Mouse (Mus musculus) cerebellum, postnatal 4 days (tissue): ENCODE data around the gene Elac2.

ENCODE experiments used
- DNase-seq, 2 experiments: peaks; one replicate each; pipeline ENCODE4 v3.0.0; 2022; ENCODE audit warnings: low spot score in 2 of 2, mixed read lengths in 1 of 2

Elac2 gene

GRCm38 (mm10) chr11:64978720-64979488, at the start of gene Elac2:
Gene Elac2, plus strand, starts transcription at chr11:64979038.
- peak; percentile 94 to 98 for DNase-seq

GRCm38 (mm10) chr11:64929130-64929529, 49.7 kb upstream of the Elac2 start:
- DNase-seq = no peak

- no peak for DNase-seq
These were observed 47.6 kb upstream of the Elac2 start for GRCm38 (mm10) chr11:64931060-64931770.

- no peak for DNase-seq
These were observed 41.6 kb upstream of the Elac2 start for GRCm38 (mm10) chr11:64937226-64937625.

GRCm38 (mm10) chr11:64941193-64941592, 37.6 kb upstream of the Elac2 start:
- DNase-seq = no peak

GRCm38 (mm10) chr11:64949782-64950181, 29.1 kb upstream of the Elac2 start:
- DNase-seq = no peak

GRCm38 (mm10) chr11:64956962-64957729, 21.7 kb upstream of the Elac2 start:
- no peak for DNase-seq

- no peak for DNase-seq
These were observed 16.2 kb upstream of the Elac2 start for GRCm38 (mm10) chr11:64962629-64963028.

GRCm38 (mm10) chr11:64968507-64968906, 10.3 kb upstream of the Elac2 start:
- peak; percentile 65 to 80 for DNase-seq

- DNase-seq = no peak
These were observed 9.9 kb upstream of the Elac2 start for GRCm38 (mm10) chr11:64968939-64969342.

GRCm38 (mm10) chr11:64971471-64971988, 7.3 kb upstream of the Elac2 start:
- no peak for DNase-seq

- no peak for DNase-seq
These were observed 6.4 kb upstream of the Elac2 start for GRCm38 (mm10) chr11:64972418-64972817.

GRCm38 (mm10) chr11:64979489-64979845, 629 bp downstream of the Elac2 start:
- DNase-seq = no peak

GRCm38 (mm10) chr11:64988556-64988955, 9.7 kb downstream of the Elac2 start:
- no peak for DNase-seq

GRCm38 (mm10) chr11:64998439-64998838, 19.6 kb downstream of the Elac2 start:
- DNase-seq = no peak

GRCm38 (mm10) chr11:64999685-65000084, 20.8 kb downstream of the Elac2 start:
- DNase-seq = no peak

- no peak for DNase-seq
These were observed 22.9 kb downstream of the Elac2 start for GRCm38 (mm10) chr11:65001729-65002128.

GRCm38 (mm10) chr11:65003611-65004010, 24.8 kb downstream of the Elac2 start:
- DNase-seq = no peak

GRCm38 (mm10) chr11:65004836-65005235, 26.0 kb downstream of the Elac2 start:
- no peak for DNase-seq

- no peak for DNase-seq
These were observed 27.2 kb downstream of the Elac2 start for GRCm38 (mm10) chr11:65006047-65006446.

- no peak for DNase-seq
These were observed 35.1 kb downstream of the Elac2 start for GRCm38 (mm10) chr11:65013906-65014305.

- no peak for DNase-seq
These were observed 37.9 kb downstream of the Elac2 start for GRCm38 (mm10) chr11:65016754-65017153.
